Mouse (Mus musculus): ENCODE measurements around the gene Nrip1.

Nrip1 gene

GRCm38 (mm10) chr16:76316940-76317822 is 56.4 kb downstream of the Nrip1 start:
- no peak for DNase-seq (ENCODE audit: low read depth, low spot score)

- DNase-seq (ENCODE audit: low read depth, low spot score), result no peak
Observed at GRCm38 (mm10) chr16:76315642-76316041, 58.0 kb downstream of the Nrip1 start.

- DNase-seq (ENCODE audit: low read depth, low spot score), result no peak
Observed at GRCm38 (mm10) chr16:76314013-76314950, 59.3 kb downstream of the Nrip1 start.

- DNase-seq (ENCODE audit: low read depth, low spot score), result no peak
Observed at GRCm38 (mm10) chr16:76312887-76313420, 60.7 kb downstream of the Nrip1 start.

GRCm38 (mm10) chr16:76310791-76311190 is 62.8 kb downstream of the Nrip1 start:
- DNase-seq (ENCODE audit: low read depth, low spot score), result no peak

- no peak for DNase-seq (ENCODE audit: low read depth, low spot score)
Observed at GRCm38 (mm10) chr16:76310286-76310685, 63.3 kb downstream of the Nrip1 start.

- DNase-seq (ENCODE audit: low read depth, low spot score), result no peak
Observed at GRCm38 (mm10) chr16:76309280-76309679, 64.3 kb downstream of the Nrip1 start.

- no peak for DNase-seq (ENCODE audit: low read depth, low spot score)
Observed at GRCm38 (mm10) chr16:76307039-76307438, 66.6 kb downstream of the Nrip1 start.

- DNase-seq (ENCODE audit: low read depth, low spot score), result no peak
Observed at GRCm38 (mm10) chr16:76306446-76306845, 67.2 kb downstream of the Nrip1 start.

- DNase-seq (ENCODE audit: low read depth, low spot score), result no peak
Observed at GRCm38 (mm10) chr16:76303436-76303835, 70.2 kb downstream of the Nrip1 start.

- no peak for DNase-seq (ENCODE audit: low read depth, low spot score)
Observed at GRCm38 (mm10) chr16:76301728-76302050, 71.9 kb downstream of the Nrip1 start.

GRCm38 (mm10) chr16:76301037-76301727 is 72.4 kb downstream of the Nrip1 start:
- no peak for DNase-seq (ENCODE audit: low read depth, low spot score)

GRCm38 (mm10) chr16:76300452-76300851 is 73.2 kb downstream of the Nrip1 start:
- no peak for DNase-seq (ENCODE audit: low read depth, low spot score)

- no peak for DNase-seq (ENCODE audit: low read depth, low spot score)
Observed at GRCm38 (mm10) chr16:76299511-76299910, 74.1 kb downstream of the Nrip1 start.

- DNase-seq (ENCODE audit: low read depth, low spot score), result no peak
Observed at GRCm38 (mm10) chr16:76295322-76295721, 78.3 kb downstream of the Nrip1 start.

GRCm38 (mm10) chr16:76294550-76294949 is 79.1 kb downstream of the Nrip1 start:
- DNase-seq (ENCODE audit: low read depth, low spot score), result peak; percentile 45

- DNase-seq (ENCODE audit: low read depth, low spot score), result peak; percentile 17
Observed at GRCm38 (mm10) chr16:76293765-76294463, 79.7 kb downstream of the Nrip1 start.

GRCm38 (mm10) chr16:76293176-76293575 is 80.5 kb downstream of the Nrip1 start:
- DNase-seq (ENCODE audit: low read depth, low spot score), result peak; percentile 23

- DNase-seq (ENCODE audit: low read depth, low spot score), result peak; percentile 41
Observed at GRCm38 (mm10) chr16:76292656-76293055, 81.0 kb downstream of the Nrip1 start.

GRCm38 (mm10) chr16:76291366-76291765 is 82.3 kb downstream of the Nrip1 start:
- no peak for DNase-seq (ENCODE audit: low read depth, low spot score)

- DNase-seq (ENCODE audit: low read depth, low spot score), result no peak
Observed at GRCm38 (mm10) chr16:76289495-76289894, 84.1 kb downstream of the Nrip1 start.

Measured in ZHBTc4 (cell line).